Mouse (Mus musculus): ENCODE results near the gene Slc6a5. TPM values are rescaled to one million over a fixed set of nuclear protein-coding genes. Genes with fewer than 3 reads are reported as not detected.

Gene Slc6a5
- total and polyA plus RNA-seq, 2 experiments from 2014 or later, result 0.10 TPM; not detected in 1

GRCm38 (mm10) chr7:50005268-50005667, 95.3 kb downstream of the Slc6a5 start:
- WGBS, result 79% methylated on average over 2 of the region's 2 CpGs
- Histone ChIP-seq H3K4me2 (ENCODE audit: low read depth) (no peak overlapping the region), H3K9ac (no peak overlapping the region), H3K4me3 (ENCODE audit: low read depth, low read length) (no peak overlapping the region), H3K36me3 (ENCODE audit: insufficient read depth) (no peaks in the 10 kb centered on the region), H3K27ac (ENCODE audit: low read depth, low read length) (no peak overlapping the region), H3K9me3 (ENCODE audit: low read length) (no peaks in the 10 kb centered on the region), H3K27me3 (ENCODE audit: insufficient read depth, low read length) (no peaks in the 10 kb centered on the region), H3K4me1 (ENCODE audit: insufficient read depth) (no peaks in the 10 kb centered on the region)
- ATAC-seq (no peak), DNase-seq (no peak)
- TF ChIP-seq CTCF (IDR thresholded peaks at IDR 0.05; ENCODE audit: low read depth), result no peak

Other genes starting within 250 kb of the Slc6a5 start
- gene Htatip2, start 151.0 kb upstream of the Slc6a5 start, total RNA-seq (2014; rRNA removed), result 1.1 and 1.6 TPM in 2 replicates
- gene Htatip2, start 151.0 kb upstream of the Slc6a5 start, polyA plus RNA-seq (2015; fragmentation: Nextera tagmentation; extraction: Ambion mirVana), result 4.7 and 5.5 TPM in 2 replicates
- 55.5 and 60.6 TPM in 2 replicates for gene Prmt3, start 131.8 kb upstream of the Slc6a5 start, total RNA-seq (2014; rRNA removed)
- gene Prmt3, start 131.8 kb upstream of the Slc6a5 start, polyA plus RNA-seq (2015; fragmentation: Nextera tagmentation; extraction: Ambion mirVana), result 41.4 and 42.3 TPM in 2 replicates
- gene Nell1, start 64.7 kb downstream of the Slc6a5 start, total RNA-seq (2014; rRNA removed), result 41.7 and 56.3 TPM in 2 replicates
- gene Nell1, start 64.7 kb downstream of the Slc6a5 start, polyA plus RNA-seq (2015; fragmentation: Nextera tagmentation; extraction: Ambion mirVana), result 20.5 and 32.6 TPM in 2 replicates

Data from forebrain, postnatal 0 days (tissue).